Mouse (Mus musculus) kidney, embryonic 14.5 days (tissue): Measurements from ENCODE around the gene Smim4. TPM values are rescaled to one million over a fixed set of nuclear protein-coding genes. Genes with fewer than 3 reads are reported as not detected.

ENCODE experiments used
- ATAC-seq: fragments of 200-750 bp; cut with Nextera tagmentation; 2 replicates; pipeline ENCODE4 v1.8.0; 2017; ENCODE audit warnings: moderate number of reproducible peaks, mild to moderate bottlenecking, moderate TSS enrichment, moderate library complexity; ENCODE audit not compliant: low FRiP score, low TSS enrichment
- H3K27ac ChIP-seq: fragments of 300-500 bp; sonication (generic); 2 replicates; pipeline ENCODE4 v1.5.1; 2014; ENCODE audit warnings: low read depth, mild to moderate bottlenecking, low read length, moderate library complexity, mixed read lengths
- H3K27me3 ChIP-seq: fragments of 300-500 bp; sonication (generic); 2 replicates; pipeline ENCODE4 v1.6.1; 2014; ENCODE audit warnings: mild to moderate bottlenecking, low read length; ENCODE audit not compliant: control insufficient read depth, insufficient read depth
- H3K36me3 ChIP-seq: fragments of 300-500 bp; sonication (generic); 2 replicates; pipeline ENCODE4 v1.6.1; 2014; ENCODE audit warnings: low read length, mixed read lengths; ENCODE audit not compliant: control insufficient read depth, insufficient read depth
- H3K4me1 ChIP-seq: fragments of 300-500 bp; sonication (generic); 2 replicates; pipeline ENCODE4 v1.6.1; 2014; ENCODE audit warnings: low read length, mixed read lengths; ENCODE audit not compliant: control insufficient read depth, insufficient read depth
- H3K4me2 ChIP-seq: fragments of 300-500 bp; sonication (generic); replicated peaks from 2 replicates; pipeline ENCODE4 v1.6.1; 2014; ENCODE audit warnings: low read depth, mild to moderate bottlenecking, low read length
- H3K4me3 ChIP-seq: fragments of 300-500 bp; sonication (generic); 2 replicates; pipeline ENCODE4 v1.5.1; 2014; ENCODE audit warnings: mild to moderate bottlenecking, low read length
- H3K9ac ChIP-seq: fragments of 300-500 bp; sonication (generic); 2 replicates; pipeline ENCODE4 v1.6.1; 2014; ENCODE audit warnings: low read depth, mild to moderate bottlenecking, low read length, moderate library complexity
- H3K9me3 ChIP-seq: fragments of 300-500 bp; sonication (generic); 2 replicates; pipeline ENCODE4 v1.6.1; 2016; ENCODE audit warnings: low read length; ENCODE audit not compliant: control insufficient read depth
- WGBS: fragments of 180-500 bp; shearing (Covaris S2); extraction: QIAGEN DNeasy Blood & Tissue Kit; methylation state at CpG from one replicate; pipeline ENCODE4 v1.1.7; 2014; 5-methylcytosine and 5-hydroxymethylcytosine counted together
- polyA plus RNA-seq: library from polyadenylated mRNA; unstranded; fragments of >200 nt; fragmentation: Nextera tagmentation; extraction: Ambion mirVana; gene quantifications from 2 replicates; pipeline ENCODE4 v1.2.1, GENCODE M21; 2014

The Smim4 gene
- polyA plus RNA-seq, 1 experiment from 2014 or later = 98.5 TPM

GRCm38 (mm10) chr14:31160196-31161150 lies 31.7 kb upstream of the Smim4 start:
- H3K4me1 ChIP-seq = peaks cover 14% of the 10 kb centered on the region; the same call in 1 of the 2 replicates
- H3K4me3 ChIP-seq = no peak overlapping the region
- no peaks in the 10 kb centered on the region for H3K9me3 ChIP-seq
- 73% methylated on average over 27 of the region's 27 CpGs for WGBS
- H3K4me2 ChIP-seq = no peak overlapping the region
- H3K27ac ChIP-seq = no peak overlapping the region
- H3K27me3 ChIP-seq = no peaks in the 10 kb centered on the region
- H3K9ac ChIP-seq = no peak overlapping the region
- no peaks in the 10 kb centered on the region for H3K36me3 ChIP-seq
- ATAC-seq = no peak

DNA sequence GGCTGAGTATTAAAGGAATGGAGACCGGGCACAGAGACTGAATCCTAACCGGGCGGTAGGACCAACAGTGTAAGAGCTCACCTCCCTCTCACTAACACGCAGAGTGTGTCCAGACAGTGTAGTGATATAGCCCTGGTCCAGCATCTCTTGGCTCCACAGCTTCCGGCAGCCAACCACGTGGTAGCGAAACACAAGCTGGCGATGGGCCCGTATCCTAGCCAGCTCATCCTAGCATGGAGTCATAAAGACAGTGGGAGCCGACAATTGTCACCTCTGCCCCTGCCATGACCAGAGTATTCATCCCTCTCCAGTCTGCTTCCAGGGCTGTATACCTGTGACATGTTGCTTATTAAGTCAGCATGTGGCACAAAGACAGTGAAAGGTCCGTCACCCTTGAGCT lies 16.9 kb upstream of the Smim4 start:
- Histone ChIP-seq H3K4me2 (no peak overlapping the region), H3K36me3 (peaks cover 19% of the 10 kb centered on the region), H3K4me3 (no peak overlapping the region), H3K9ac (no peak overlapping the region), H3K27me3 (no peaks in the 10 kb centered on the region), H3K4me1 (no peaks in the 10 kb centered on the region), H3K9me3 (no peaks in the 10 kb centered on the region), H3K27ac (no peak overlapping the region)
- WGBS = 86% methylated on average over 11 of the region's 11 CpGs
- no peak for ATAC-seq

DNA sequence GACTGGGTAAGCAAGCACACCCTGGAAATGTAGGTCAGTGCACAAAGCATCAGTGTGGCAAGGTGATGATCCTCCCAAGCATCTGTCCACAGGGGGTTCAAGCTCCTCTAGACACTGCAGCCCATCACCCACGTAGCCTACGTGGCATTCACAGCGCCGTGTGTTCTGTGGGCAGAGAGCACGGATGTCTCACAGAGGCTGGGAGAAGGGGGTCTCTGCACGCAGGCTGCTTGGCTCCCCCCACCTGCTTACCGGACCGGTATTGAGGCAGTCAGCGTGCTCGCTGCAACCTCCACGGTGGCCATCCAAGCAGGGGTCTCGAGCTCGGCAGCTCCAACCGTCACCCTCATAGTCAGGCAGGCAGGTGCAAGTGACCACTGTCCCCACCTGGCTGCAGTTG lies 12.3 kb upstream of the Smim4 start:
- H3K27ac ChIP-seq = no peak overlapping the region
- ATAC-seq = no peak

GRCm38 (mm10) chr14:31140141-31140540 lies 11.4 kb upstream of the Smim4 start:
- no peak overlapping the region for H3K4me2 ChIP-seq
- no peak overlapping the region for H3K27ac ChIP-seq
- no peak overlapping the region for H3K4me3 ChIP-seq
- H3K27me3 ChIP-seq = no peaks in the 10 kb centered on the region
- no peak overlapping the region for H3K9ac ChIP-seq
- ATAC-seq = no peak
- H3K36me3 ChIP-seq = peaks cover 73% of the 10 kb centered on the region
- H3K9me3 ChIP-seq = no peaks in the 10 kb centered on the region
- H3K4me1 ChIP-seq = no peaks in the 10 kb centered on the region; the same call in none of the 2 replicates
- 92% methylated on average over 15 of the region's 15 CpGs for WGBS

More for the DNA sequence above, 12.3 kb upstream of the Smim4 start:
- H3K36me3 ChIP-seq = peaks cover 64% of the 10 kb centered on the region
- H3K4me2 ChIP-seq = no peak overlapping the region
- H3K9me3 ChIP-seq = no peaks in the 10 kb centered on the region
- no peaks in the 10 kb centered on the region for H3K27me3 ChIP-seq
- no peak overlapping the region for H3K4me3 ChIP-seq
- H3K9ac ChIP-seq = no peak overlapping the region
- WGBS = 92% methylated on average over 14 of the region's 14 CpGs
- no peaks in the 10 kb centered on the region; the same call in none of the 2 replicates for H3K4me1 ChIP-seq

DNA sequence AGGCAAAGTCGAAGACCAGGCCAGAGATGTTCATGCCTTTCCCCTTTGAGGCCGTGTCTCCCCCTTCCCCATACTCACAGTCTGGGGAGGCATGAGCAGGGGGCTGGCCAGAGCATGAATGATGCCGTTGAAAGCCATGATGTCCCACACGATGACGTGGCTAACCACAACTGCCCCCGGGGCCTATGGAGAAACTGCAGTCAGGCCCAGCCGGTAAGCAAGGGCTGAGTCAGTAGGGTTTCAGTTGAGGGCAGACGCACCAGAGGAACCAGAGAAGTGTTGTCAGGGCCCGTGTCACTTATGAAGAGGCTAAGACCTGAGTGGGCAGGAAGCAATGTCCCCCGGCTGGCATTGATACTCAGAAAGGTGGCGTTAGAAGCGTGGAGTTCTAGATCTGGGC lies 10.9 kb upstream of the Smim4 start:
- Histone ChIP-seq H3K9me3 (no peaks in the 10 kb centered on the region), H3K9ac (no peak overlapping the region), H3K36me3 (peaks cover 78% of the 10 kb centered on the region), H3K27ac (no peak overlapping the region), H3K27me3 (no peaks in the 10 kb centered on the region), H3K4me3 (no peak overlapping the region), H3K4me2 (no peak overlapping the region), H3K4me1 (no peaks in the 10 kb centered on the region; the same call in none of the 2 replicates)
- ATAC-seq = no peak
- 92% methylated on average over 12 of the region's 12 CpGs for WGBS

DNA sequence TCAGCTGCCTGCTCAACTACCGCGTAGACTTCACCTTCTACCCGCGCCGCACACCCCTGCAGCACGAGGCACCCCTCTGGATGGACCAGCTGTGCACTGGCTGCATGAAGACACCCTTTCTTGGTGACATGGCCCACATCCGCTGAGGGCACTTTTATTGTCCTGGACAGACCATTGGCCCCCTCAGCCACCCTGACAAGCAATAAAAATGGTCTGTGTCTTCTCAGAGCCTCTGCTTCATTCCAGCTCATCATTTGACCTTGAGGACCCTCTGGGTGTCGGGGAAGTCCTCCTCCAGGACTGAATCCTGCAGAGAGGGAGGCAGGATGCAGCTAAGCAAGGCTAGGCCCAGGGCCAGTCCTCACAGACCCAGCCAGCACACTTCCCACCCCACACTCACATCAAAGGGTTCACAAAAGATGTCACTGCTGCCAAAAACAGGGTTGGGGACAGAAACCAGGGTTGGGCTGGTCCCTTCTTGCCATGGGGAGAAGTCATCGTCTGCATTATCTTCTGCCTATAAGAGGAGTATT lies 10.2 kb upstream of the Smim4 start:
- H3K4me3 ChIP-seq = no peak overlapping the region
- H3K4me1 ChIP-seq = no peaks in the 10 kb centered on the region; the same call in none of the 2 replicates
- H3K9me3 ChIP-seq = no peaks in the 10 kb centered on the region
- H3K27me3 ChIP-seq = no peaks in the 10 kb centered on the region
- ATAC-seq = no peak
- H3K36me3 ChIP-seq = peaks cover 83% of the 10 kb centered on the region
- H3K27ac ChIP-seq = no peak overlapping the region
- H3K9ac ChIP-seq = no peak overlapping the region
- H3K4me2 ChIP-seq = no peak overlapping the region
- 91% methylated on average over 9 of the region's 9 CpGs for WGBS

DNA sequence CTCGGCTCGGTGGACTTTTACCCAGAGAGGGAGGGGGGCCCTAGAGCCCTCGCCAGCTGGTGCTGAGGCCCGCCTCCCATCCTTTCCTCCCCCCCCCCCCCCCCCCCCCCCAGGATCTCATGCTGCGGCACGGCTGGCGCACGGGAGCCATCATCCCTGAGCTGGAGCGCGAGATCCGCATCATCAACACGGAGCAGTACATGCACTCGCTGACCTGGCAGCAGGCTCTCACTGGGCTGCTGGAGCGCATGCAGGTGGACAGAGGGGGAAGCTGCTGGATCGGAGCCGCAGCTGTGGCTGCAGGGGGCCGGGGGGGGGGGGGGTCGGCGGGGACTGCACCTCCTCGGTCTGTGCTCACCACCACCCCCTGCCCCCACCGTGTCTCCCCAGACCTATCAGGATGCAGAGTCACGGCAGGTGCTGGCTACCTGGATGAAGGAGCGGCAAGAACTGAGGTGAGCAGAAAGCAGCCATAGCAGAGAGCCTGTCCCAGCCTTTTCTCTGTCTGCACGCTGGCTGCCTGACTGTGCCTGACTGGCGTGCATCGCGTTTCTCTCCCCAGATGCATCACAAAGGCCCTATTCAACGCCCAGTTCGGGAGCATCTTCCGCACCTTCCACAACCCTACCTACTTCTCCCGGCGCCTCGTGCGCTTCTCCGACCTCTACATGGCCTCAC lies 9.6 kb upstream of the Smim4 start:
- ATAC-seq = no peak
- Histone ChIP-seq H3K9me3 (no peaks in the 10 kb centered on the region), H3K9ac (no peak overlapping the region), H3K4me1 (peaks cover 2% of the 10 kb centered on the region), H3K36me3 (peaks cover 83% of the 10 kb centered on the region), H3K4me3 (no peak overlapping the region), H3K27ac (no peak overlapping the region), H3K27me3 (no peaks in the 10 kb centered on the region), H3K4me2 (no peak overlapping the region)
- WGBS = 86% methylated on average over 29 of the region's 35 CpGs

- ATAC-seq = no peak
- H3K4me2 ChIP-seq = no peak overlapping the region
- H3K4me1 ChIP-seq = peaks cover 7% of the 10 kb centered on the region
- peaks cover 80% of the 10 kb centered on the region for H3K36me3 ChIP-seq
- no peak overlapping the region for H3K9ac ChIP-seq
- H3K27me3 ChIP-seq = no peaks in the 10 kb centered on the region
- 71% methylated on average over 11 of the region's 11 CpGs for WGBS
- H3K4me3 ChIP-seq = no peak overlapping the region
- H3K27ac ChIP-seq = peak overlapping the region; percentile 26; the same call in 1 of the 2 replicates
- no peaks in the 10 kb centered on the region for H3K9me3 ChIP-seq
Measured at GRCm38 (mm10) chr14:31137791-31138190, 9.0 kb upstream of the Smim4 start.

DNA sequence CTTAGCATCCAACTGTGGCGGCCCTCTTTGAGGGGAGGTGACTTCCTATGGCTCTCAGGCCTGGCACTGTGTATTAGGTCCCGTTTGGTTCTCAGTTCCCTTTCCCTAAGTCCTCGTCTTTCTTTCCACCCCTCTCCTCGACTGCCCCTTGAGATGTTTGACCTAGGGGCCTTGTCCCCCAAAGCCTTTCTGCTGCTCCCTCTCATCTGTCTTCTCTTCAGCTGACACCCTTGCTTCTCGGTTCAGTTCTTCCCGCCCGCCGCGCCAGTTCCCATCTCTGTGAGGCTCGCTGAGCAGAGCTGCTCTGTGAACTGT lies 8.5 kb upstream of the Smim4 start:
- Histone ChIP-seq H3K36me3 (peaks cover 77% of the 10 kb centered on the region), H3K4me3 (no peak overlapping the region), H3K9me3 (no peaks in the 10 kb centered on the region), H3K27ac (peak overlapping the region; percentile 26; the same call in 1 of the 2 replicates), H3K9ac (no peak overlapping the region), H3K27me3 (no peaks in the 10 kb centered on the region), H3K4me2 (no peak overlapping the region), H3K4me1 (peaks cover 13% of the 10 kb centered on the region)
- no peak for ATAC-seq
- 72% methylated on average over 10 of the region's 10 CpGs for WGBS
